Mouse (Mus musculus) stomach, postnatal 0 days (tissue): ENCODE results near the gene Nckap5. TPM values are rescaled to one million over a fixed set of nuclear protein-coding genes. Genes with fewer than 3 reads are reported as not detected.
A peak's percentile ranks its signal among the peaks of the same experiment; 100 is the strongest.

Source experiments
- ATAC-seq: fragments of 200-750 bp; cut with Nextera tagmentation; 2 replicates; pipeline ENCODE4 v1.8.0; 2017; ENCODE audit not compliant: low FRiP score, low TSS enrichment
- DNase-seq: peaks from one replicate; pipeline ENCODE4 v3.0.0-alpha.2; 2016; ENCODE audit warnings: low spot score
- H3K27ac ChIP-seq: fragments of 300-500 bp; sonication (generic); replicated peaks from 2 replicates; pipeline ENCODE4 v1.5.1; 2014; ENCODE audit warnings: mild to moderate bottlenecking, control low read depth
- H3K27me3 ChIP-seq: fragments of 300-500 bp; sonication (generic); 2 replicates; pipeline ENCODE4 v1.6.1; 2014; ENCODE audit warnings: low read length; ENCODE audit not compliant: control insufficient read depth, insufficient read depth
- H3K36me3 ChIP-seq: fragments of 300-500 bp; sonication (generic); 2 replicates; pipeline ENCODE4 v1.6.1; 2014; ENCODE audit warnings: low read length, mixed read lengths; ENCODE audit not compliant: control insufficient read depth, insufficient read depth
- H3K4me1 ChIP-seq: fragments of 300-500 bp; sonication (generic); replicated peaks from 2 replicates; pipeline ENCODE4 v1.6.1; 2014; ENCODE audit warnings: antibody characterized with exemption; ENCODE audit not compliant: control insufficient read depth, insufficient read depth
- H3K4me2 ChIP-seq: fragments of 300-500 bp; sonication (generic); replicated peaks from 2 replicates; pipeline ENCODE4 v1.6.1; 2014; ENCODE audit warnings: low read depth, mild to moderate bottlenecking, control low read depth, moderate library complexity
- H3K4me3 ChIP-seq: fragments of 300-500 bp; sonication (generic); 2 replicates; pipeline ENCODE4 v1.5.1; 2014; ENCODE audit warnings: low read depth, low read length, control low read depth
- H3K9ac ChIP-seq: fragments of 300-500 bp; sonication (generic); 2 replicates; pipeline ENCODE4 v1.6.1; 2014; ENCODE audit warnings: mild to moderate bottlenecking, low read length, control low read depth, mixed read lengths
- H3K9me3 ChIP-seq: fragments of 300-500 bp; sonication (generic); 2 replicates; pipeline ENCODE4 v1.6.1; 2016; ENCODE audit warnings: low read length; ENCODE audit not compliant: control insufficient read depth
- CTCF ChIP-seq: IDR thresholded peaks from 2 replicates; pipeline ENCODE4 v1.5.1; 2016; ENCODE audit warnings: antibody characterized with exemption, low read depth, mild to moderate bottlenecking, moderate library complexity
- EP300 ChIP-seq: optimal IDR thresholded peaks from 2 replicates; pipeline ENCODE3; 2016; ENCODE audit warnings: antibody characterized with exemption
- WGBS: fragments of 180-500 bp; shearing (Covaris S2); extraction: QIAGEN DNeasy Blood & Tissue Kit; methylation state at CpG from one replicate; pipeline ENCODE4 v1.1.7; 2014; 5-methylcytosine and 5-hydroxymethylcytosine counted together
- polyA plus RNA-seq: library from polyadenylated mRNA; unstranded; fragments of >200 nt; fragmentation: Nextera tagmentation; extraction: Ambion mirVana; gene quantifications from 2 replicates; pipeline ENCODE4 v1.2.1, GENCODE M21; 2015

Gene Nckap5
- 1.9 and 2.7 TPM in 2 replicates for polyA plus RNA-seq

DNA sequence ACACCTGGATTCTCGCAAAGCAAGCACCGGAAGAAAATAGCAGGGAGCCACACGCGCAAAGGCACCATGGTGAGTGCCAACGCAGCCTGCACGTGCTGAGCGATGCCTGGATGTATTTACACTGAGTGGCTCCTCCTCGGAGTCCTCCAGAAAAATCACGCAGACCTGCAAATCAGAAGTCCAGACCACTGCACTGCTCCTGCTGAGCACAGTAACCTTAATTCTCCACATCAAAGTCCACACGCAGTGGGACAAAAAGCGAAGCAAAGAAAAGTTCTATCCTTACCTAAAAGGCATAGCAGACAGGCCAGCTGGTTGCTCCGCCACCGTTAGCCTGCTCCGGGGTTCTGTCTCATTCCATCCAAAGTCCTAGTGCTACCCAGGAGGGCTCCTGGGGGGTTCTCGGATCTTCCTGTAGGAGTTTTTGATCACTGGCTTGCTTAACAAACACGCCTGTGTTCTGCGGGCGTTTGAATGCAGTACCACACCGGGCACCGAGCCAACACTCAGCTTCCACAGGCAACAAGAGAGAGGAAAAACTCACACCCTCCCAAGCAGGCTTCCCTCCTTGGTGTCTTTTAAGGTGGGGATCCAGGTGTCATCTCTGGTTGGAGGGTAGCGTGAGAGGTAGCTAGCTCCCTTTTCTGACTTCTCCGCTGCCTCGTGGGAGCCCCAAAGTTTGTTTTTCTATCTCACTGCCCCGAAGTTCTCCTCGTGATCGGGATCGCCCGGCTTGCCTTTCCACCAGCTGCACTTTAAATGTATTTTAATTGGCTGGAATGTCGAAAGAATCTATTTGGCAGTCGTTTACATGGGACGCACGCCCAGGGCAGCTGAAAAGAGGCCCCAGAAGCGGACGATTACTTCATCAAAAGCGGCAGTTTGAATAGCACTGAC, at the start of gene Nckap5:
Gene Nckap5, minus strand, starts transcription at position 769 of the 897 bp plus-strand sequence.
- H3K9ac ChIP-seq = no peak within 1 kb of the TSS
- WGBS = under 1% methylated on average over 35 of the region's 35 CpGs
- no peaks in the 10 kb centered on the region for H3K27me3 ChIP-seq
- no peaks in the 10 kb centered on the region for H3K4me1 ChIP-seq
- H3K4me2 ChIP-seq = peak within 1 kb of the TSS; percentile 60
- no peaks in the 10 kb centered on the region for H3K9me3 ChIP-seq
- peak; percentile 55 for ATAC-seq
- H3K36me3 ChIP-seq = no peaks in the 10 kb centered on the region
- H3K27ac ChIP-seq = peak within 1 kb of the TSS; percentile 70
- TF ChIP-seq EP300 (no peak), CTCF (no peak)
- peak; percentile 75 for DNase-seq
- peak within 1 kb of the TSS; percentile 32 for H3K4me3 ChIP-seq

DNA sequence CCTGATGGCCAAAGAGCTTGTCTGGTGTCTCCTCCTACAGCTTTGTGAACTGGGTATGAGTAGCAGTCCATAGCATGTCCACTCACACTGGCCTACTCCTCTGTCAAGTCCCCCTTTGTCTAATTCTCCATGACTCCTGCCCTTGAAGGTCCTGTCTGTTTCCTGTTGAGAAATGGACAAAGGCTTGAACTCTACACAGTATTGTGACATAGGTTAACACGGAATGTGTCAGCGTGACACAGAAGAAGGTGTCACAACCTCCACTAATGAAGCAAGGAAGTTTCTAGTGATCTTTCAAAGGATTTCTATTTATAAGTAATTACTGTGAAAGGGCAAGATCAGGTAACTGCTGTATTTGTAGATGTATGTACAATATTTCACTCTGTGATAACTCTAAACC, 46.9 kb upstream of the Nckap5 start:
- Histone ChIP-seq H3K27me3 (no peaks in the 10 kb centered on the region), H3K9ac (no peak overlapping the region), H3K4me2 (no peak overlapping the region), H3K36me3 (no peaks in the 10 kb centered on the region), H3K27ac (no peak overlapping the region), H3K4me1 (no peaks in the 10 kb centered on the region), H3K9me3 (no peaks in the 10 kb centered on the region), H3K4me3 (no peak overlapping the region)
- DNase-seq (no peak), ATAC-seq (no peak)
- no peak for TF ChIP-seq EP300
- TF ChIP-seq CTCF = no peak
- 89% methylated on average over 2 of the region's 2 CpGs for WGBS

DNA sequence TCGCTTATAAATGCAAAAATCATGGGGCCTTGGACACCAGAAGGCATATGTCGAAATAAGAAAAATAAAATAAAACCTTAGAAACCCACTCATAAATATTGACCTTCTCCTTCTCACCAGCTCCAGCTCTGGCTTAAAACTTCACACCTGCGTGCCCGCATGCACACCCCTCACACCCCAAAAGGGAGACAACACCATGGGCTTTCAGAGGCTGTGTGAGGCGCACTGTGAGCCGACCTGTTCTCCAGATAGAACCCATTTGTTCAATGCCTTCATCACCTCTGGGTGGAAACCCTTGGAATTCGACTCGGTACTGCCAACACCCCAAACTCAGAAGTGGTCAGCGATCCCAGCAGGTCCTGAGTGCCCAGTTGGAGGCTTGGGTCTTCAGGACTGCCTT, 37.8 kb upstream of the Nckap5 start:
- ATAC-seq (no peak), DNase-seq (no peak)
- Histone ChIP-seq H3K27me3 (no peaks in the 10 kb centered on the region), H3K9me3 (no peaks in the 10 kb centered on the region), H3K4me3 (no peak overlapping the region), H3K4me2 (no peak overlapping the region), H3K4me1 (no peaks in the 10 kb centered on the region), H3K27ac (no peak overlapping the region), H3K36me3 (no peaks in the 10 kb centered on the region), H3K9ac (no peak overlapping the region)
- TF ChIP-seq EP300 = no peak
- no peak for TF ChIP-seq CTCF
- 79% methylated on average over 9 of the region's 9 CpGs for WGBS

DNA sequence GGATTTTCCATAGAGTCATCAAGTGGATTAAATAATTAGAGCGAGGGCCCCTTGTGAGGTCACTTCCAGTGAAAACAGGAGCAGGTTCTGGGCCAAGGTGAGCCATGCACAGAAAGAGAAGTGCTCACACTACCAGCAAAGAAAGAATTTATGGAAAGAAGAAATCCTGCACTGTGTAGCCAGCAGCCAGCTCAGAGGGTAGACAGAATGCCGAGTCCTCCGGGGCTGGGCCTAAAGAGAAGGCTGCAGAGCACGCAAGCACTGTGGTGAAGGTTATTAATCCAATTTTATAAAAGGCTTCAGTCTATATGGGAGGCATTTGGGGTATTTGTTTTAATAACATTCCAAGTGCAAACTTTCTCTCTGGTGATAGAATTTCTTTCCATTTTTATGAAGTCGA, 37.3 kb upstream of the Nckap5 start:
- no peaks in the 10 kb centered on the region for H3K9me3 ChIP-seq
- H3K36me3 ChIP-seq = no peaks in the 10 kb centered on the region
- H3K4me1 ChIP-seq = no peaks in the 10 kb centered on the region
- no peak overlapping the region for H3K27ac ChIP-seq
- no peak overlapping the region for H3K4me3 ChIP-seq
- no peaks in the 10 kb centered on the region for H3K27me3 ChIP-seq
- WGBS = 80% methylated on average over 5 of the region's 5 CpGs
- TF ChIP-seq EP300 (no peak), CTCF (no peak)
- H3K4me2 ChIP-seq = no peak overlapping the region
- DNase-seq (no peak), ATAC-seq (no peak)
- H3K9ac ChIP-seq = no peak overlapping the region

DNA sequence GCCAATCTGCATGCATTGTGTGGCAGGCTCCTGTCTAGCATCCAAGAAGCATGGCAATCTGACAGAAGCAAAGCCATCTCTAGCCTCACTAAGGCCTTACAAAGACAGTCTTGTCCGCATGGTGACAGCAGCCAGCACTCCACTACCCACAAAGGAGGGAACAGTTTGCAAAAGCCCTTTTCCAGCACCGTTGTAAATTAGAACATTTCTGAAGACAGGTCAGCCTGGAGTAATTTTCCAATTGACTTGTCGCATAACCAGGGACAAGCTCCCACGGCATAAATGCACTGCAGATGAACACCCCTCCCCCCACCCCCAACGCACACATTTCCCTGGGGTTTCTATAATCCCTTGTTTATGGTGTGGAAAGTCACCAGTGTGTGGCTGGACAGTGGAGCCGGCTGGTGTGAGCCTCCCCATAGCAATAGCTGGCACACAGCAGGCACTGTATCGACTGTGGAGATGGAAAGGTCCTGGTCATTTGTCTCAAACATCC, 35.0 kb upstream of the Nckap5 start:
- ATAC-seq (no peak), DNase-seq (no peak)
- no peaks in the 10 kb centered on the region for H3K9me3 ChIP-seq
- no peak overlapping the region for H3K4me3 ChIP-seq
- H3K4me2 ChIP-seq = no peak overlapping the region
- H3K27me3 ChIP-seq = no peaks in the 10 kb centered on the region
- H3K36me3 ChIP-seq = no peaks in the 10 kb centered on the region
- H3K9ac ChIP-seq = no peak overlapping the region
- no peak overlapping the region for H3K27ac ChIP-seq
- H3K4me1 ChIP-seq = no peaks in the 10 kb centered on the region
- 55% methylated on average over 7 of the region's 7 CpGs for WGBS
- TF ChIP-seq EP300 (no peak), CTCF (no peak)

DNA sequence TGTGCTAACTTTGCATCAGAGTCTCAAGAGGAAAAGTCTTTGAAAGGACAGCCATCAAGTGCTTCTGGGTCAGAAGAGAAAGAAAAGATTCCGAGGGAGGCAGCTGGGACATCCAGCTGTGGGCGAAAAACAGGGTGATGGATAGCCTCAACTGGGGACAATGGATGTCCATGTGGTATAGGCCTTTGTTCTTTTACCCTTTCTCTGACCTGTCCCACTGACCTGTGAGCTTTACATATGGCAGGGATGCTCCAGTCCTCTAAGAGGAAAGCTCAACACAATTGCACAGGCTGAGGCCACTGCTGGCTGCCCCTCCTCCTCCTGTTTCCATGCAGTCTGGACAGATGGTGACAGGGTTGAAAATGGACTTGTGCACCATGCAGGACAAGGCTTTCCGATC, 31.2 kb upstream of the Nckap5 start:
- Histone ChIP-seq H3K9me3 (no peaks in the 10 kb centered on the region), H3K9ac (no peak overlapping the region), H3K27ac (no peak overlapping the region), H3K4me1 (no peaks in the 10 kb centered on the region), H3K27me3 (no peaks in the 10 kb centered on the region), H3K4me2 (no peak overlapping the region), H3K4me3 (no peak overlapping the region), H3K36me3 (no peaks in the 10 kb centered on the region)
- ATAC-seq (no peak), DNase-seq (no peak)
- 72% methylated on average over 3 of the region's 3 CpGs for WGBS
- TF ChIP-seq CTCF = no peak
- TF ChIP-seq EP300 = no peak
